Mouse (Mus musculus): ENCODE data around the gene Amh. TPM values are rescaled to one million over a fixed set of nuclear protein-coding genes. Genes with fewer than 3 reads are reported as not detected.
A peak's percentile ranks its signal among the peaks of the same experiment; 100 is the strongest.
"Not testable (repeated sequence)": the region's sequence is repeated elsewhere in the genome, so short reads cannot be mapped to it uniquely, and the experiment has no call there.

The Amh gene
- polyA plus RNA-seq, 1 experiment from 2014 or later: 0.09 TPM

DNA sequence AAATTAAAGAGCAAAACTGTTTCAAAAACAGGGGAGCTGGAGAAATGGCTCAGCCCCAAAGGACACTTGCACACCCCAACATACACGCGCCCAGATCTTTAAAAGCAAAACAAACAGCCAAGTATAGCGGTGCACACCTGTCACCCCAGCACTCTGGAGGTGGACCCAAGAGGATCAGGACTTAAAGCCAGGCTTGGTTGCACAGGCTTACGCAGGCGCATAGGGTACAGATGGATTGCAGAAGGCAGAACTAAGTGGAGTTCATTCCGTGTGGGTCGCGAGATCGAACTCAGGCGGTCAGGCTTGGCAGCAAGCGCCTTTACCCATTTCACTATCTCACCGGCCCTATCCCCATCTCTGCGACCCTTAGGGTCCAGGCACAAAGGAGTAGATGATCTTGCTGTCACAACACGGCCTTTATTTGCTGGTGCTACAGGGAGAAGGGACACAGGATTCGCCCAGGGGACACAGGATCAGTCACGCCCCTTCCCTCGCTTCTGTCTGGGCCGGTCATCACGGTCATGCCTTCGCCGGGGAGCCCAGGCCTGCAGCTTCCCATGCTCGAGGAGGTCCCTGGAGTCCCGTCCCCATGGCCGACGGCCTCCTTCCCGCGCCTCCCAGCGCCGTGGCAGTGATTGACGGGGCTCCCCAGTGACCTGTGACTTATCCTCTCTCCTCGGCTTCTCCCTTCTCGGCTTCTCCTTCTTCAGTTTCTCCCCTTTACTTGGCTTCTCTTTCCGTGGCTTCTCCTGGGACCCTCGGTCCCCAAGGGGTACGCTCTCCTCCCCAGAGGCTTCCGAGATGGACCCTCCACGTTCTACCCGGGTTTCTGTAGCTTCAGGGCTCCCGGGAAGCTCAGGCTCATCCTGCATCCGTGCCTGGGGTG, 3.3 kb downstream of the Amh start:
- no peaks in the 10 kb centered on the region for H3K9me3 ChIP-seq (replicated peaks; ENCODE audit: low read length)
- ATAC-seq (replicated peaks; ENCODE audit: low FRiP score, low read depth) (no peak), DNase-seq (ENCODE audit: low spot score) (no peak)
- H3K9ac ChIP-seq (ENCODE audit: low read depth, low read length): peak overlapping the region; percentile 20
- H3K4me2 ChIP-seq (ENCODE audit: low read length): peak overlapping the region; percentile 89
- no peaks in the 10 kb centered on the region for H3K27me3 ChIP-seq (ENCODE audit: insufficient read depth, low read length)
- H3K4me1 ChIP-seq (replicated peaks; ENCODE audit: insufficient read depth, low read length): peaks cover 34% of the 10 kb centered on the region
- no peak overlapping the region for H3K27ac ChIP-seq
- WGBS: 17% methylated on average over 40 of the region's 40 CpGs
- H3K36me3 ChIP-seq (ENCODE audit: insufficient read depth, low read length): peaks cover 16% of the 10 kb centered on the region
- no peak for TF ChIP-seq CTCF (IDR thresholded peaks at IDR 0.05; ENCODE audit: low read depth)
- no peak overlapping the region; the same call in 1 of the 2 replicates for H3K4me3 ChIP-seq (replicated peaks; ENCODE audit: low read depth, low read length)

- Histone ChIP-seq H3K4me1 (replicated peaks; ENCODE audit: insufficient read depth, low read length) (peaks cover 34% of the 10 kb centered on the region), H3K27ac (no peak overlapping the region), H3K4me3 (replicated peaks; ENCODE audit: low read depth, low read length) (no peak overlapping the region; the same call in 1 of the 2 replicates), H3K4me2 (ENCODE audit: low read length) (peak overlapping the region; percentile 89), H3K36me3 (ENCODE audit: insufficient read depth, low read length) (peaks cover 8% of the 10 kb centered on the region), H3K9ac (ENCODE audit: low read depth, low read length) (peak overlapping the region; percentile 20), H3K9me3 (replicated peaks; ENCODE audit: low read length) (no peaks in the 10 kb centered on the region), H3K27me3 (ENCODE audit: insufficient read depth, low read length) (no peaks in the 10 kb centered on the region)
- ATAC-seq (replicated peaks; ENCODE audit: low FRiP score, low read depth): no peak
- DNase-seq (ENCODE audit: low spot score): peak; percentile 66
- 5% methylated on average over 18 of the region's 18 CpGs for WGBS
- no peak for TF ChIP-seq CTCF (IDR thresholded peaks at IDR 0.05; ENCODE audit: low read depth)
These were observed 4.1 kb downstream of the Amh start for GRCm38 (mm10) chr10:80808985-80809632.

GRCm38 (mm10) chr10:80810084-80810483, 5.0 kb downstream of the Amh start:
- Histone ChIP-seq H3K4me1 (replicated peaks; ENCODE audit: insufficient read depth, low read length) (peaks cover 34% of the 10 kb centered on the region), H3K27me3 (ENCODE audit: insufficient read depth, low read length) (no peaks in the 10 kb centered on the region), H3K4me3 (replicated peaks; ENCODE audit: low read depth, low read length) (no peak overlapping the region), H3K9ac (ENCODE audit: low read depth, low read length) (peak overlapping the region; percentile 38; the same call in 1 of the 2 replicates), H3K9me3 (replicated peaks; ENCODE audit: low read length) (no peaks in the 10 kb centered on the region), H3K4me2 (ENCODE audit: low read length) (peak overlapping the region; percentile 25), H3K36me3 (ENCODE audit: insufficient read depth, low read length) (no peaks in the 10 kb centered on the region), H3K27ac (no peak overlapping the region)
- TF ChIP-seq CTCF (IDR thresholded peaks at IDR 0.05; ENCODE audit: low read depth): no peak
- no peak for ATAC-seq (replicated peaks; ENCODE audit: low FRiP score, low read depth)
- 4% methylated on average over 19 of the region's 20 CpGs for WGBS
- DNase-seq (ENCODE audit: low spot score): no peak

DNA sequence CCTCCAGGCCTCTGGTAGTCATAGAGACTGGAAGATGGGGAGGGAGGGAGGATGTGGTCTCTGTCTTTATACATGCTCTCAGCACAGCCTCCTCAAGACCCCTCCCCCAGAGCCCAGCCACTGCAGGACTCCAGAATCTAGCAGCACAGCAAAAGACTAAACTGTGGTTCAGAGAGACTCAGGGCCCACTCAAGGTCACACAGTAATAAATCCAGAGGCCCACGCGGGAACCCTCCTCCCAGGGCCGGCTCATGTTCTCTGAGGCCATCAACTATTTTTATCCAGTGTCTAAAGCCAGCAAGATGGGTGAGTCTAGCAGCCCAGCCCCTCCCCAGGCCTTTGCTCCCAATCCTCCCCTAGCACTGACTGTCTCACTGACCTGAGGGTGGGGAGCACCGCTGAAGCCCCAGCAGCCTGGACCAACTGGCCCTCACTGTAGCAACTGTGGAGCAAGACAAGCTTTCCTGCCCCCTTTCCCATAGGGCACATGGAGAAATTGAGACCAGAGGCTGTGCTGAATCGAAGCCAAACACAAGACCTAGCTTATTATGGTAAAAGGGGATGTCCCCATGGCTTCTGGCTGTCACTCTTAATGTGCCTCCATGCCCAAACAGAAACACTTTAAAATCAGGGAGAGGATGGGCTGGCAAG, 7.5 kb downstream of the Amh start:
- H3K4me1 ChIP-seq (replicated peaks; ENCODE audit: insufficient read depth, low read length): peaks cover 21% of the 10 kb centered on the region
- no peak for TF ChIP-seq CTCF (IDR thresholded peaks at IDR 0.05; ENCODE audit: low read depth)
- WGBS: 22% methylated on average over 5 of the region's 5 CpGs

DNA sequence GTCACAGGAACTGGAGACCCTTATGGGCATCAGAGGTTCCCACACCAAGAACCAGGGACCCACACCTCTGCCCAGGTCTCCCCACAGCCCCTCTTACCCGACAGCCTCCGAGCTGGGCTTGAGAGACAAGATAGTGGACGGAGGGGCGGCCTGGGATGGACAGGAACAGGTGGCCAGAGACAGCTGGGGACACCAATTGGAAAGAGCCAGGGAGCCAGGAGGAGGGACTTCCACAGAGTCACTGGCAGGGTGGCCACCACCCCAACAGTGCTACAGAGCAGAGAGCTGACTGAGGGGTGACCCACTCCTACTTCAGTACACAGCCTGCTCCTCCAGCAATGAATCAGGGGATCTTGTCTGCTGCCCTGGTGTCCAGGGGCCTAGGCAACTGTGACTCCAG, 8.3 kb downstream of the Amh start, which contains the start of gene Jsrp1:
Jsrp1 (minus strand) TSS at position 133 of the 400 bp plus-strand sequence.
- no peak for DNase-seq (ENCODE audit: low spot score)
- 70% methylated on average over 4 of the region's 4 CpGs for WGBS
- Histone ChIP-seq H3K9ac (ENCODE audit: low read depth, low read length) (no peak within 1 kb of the TSS), H3K9me3 (replicated peaks; ENCODE audit: low read length) (no peaks in the 10 kb centered on the region), H3K4me1 (replicated peaks; ENCODE audit: insufficient read depth, low read length) (peaks cover 12% of the 10 kb centered on the region), H3K4me2 (ENCODE audit: low read length) (no peak within 1 kb of the TSS), H3K36me3 (ENCODE audit: insufficient read depth, low read length) (no peaks in the 10 kb centered on the region), H3K27me3 (ENCODE audit: insufficient read depth, low read length) (no peaks in the 10 kb centered on the region), H3K4me3 (replicated peaks; ENCODE audit: low read depth, low read length) (no peak within 1 kb of the TSS), H3K27ac (no peak within 1 kb of the TSS)
- ATAC-seq (replicated peaks; ENCODE audit: low FRiP score, low read depth): no peak
- no peak for TF ChIP-seq CTCF (IDR thresholded peaks at IDR 0.05; ENCODE audit: low read depth)

More for the DNA sequence above, 7.5 kb downstream of the Amh start:
- DNase-seq (ENCODE audit: low spot score): no peak
- H3K9ac ChIP-seq (ENCODE audit: low read depth, low read length): no peak overlapping the region
- H3K9me3 ChIP-seq (replicated peaks; ENCODE audit: low read length): no peaks in the 10 kb centered on the region
- no peak for ATAC-seq (replicated peaks; ENCODE audit: low FRiP score, low read depth)
- H3K36me3 ChIP-seq (ENCODE audit: insufficient read depth, low read length): no peaks in the 10 kb centered on the region
- no peak overlapping the region for H3K4me2 ChIP-seq (ENCODE audit: low read length)
- no peak overlapping the region for H3K4me3 ChIP-seq (replicated peaks; ENCODE audit: low read depth, low read length)
- no peaks in the 10 kb centered on the region for H3K27me3 ChIP-seq (ENCODE audit: insufficient read depth, low read length)
- H3K27ac ChIP-seq: no peak overlapping the region

DNA sequence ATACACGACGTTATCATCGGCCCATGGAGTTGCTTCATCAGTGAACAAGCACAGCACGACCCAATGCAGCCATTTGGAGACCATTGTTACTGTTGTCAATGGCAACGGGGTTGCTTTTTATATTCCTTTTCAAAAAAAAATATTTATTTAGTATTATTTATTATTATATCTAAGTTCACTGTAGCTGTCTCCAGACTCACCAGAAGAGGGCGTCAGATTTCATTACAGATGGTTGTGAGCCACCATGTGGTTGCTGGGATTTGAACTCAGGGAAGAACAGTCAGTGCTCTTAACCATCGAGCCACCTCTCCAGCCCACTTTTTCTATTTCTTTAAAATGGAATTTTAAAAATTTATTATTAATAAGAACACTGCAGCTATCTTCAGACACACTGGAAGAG, 9.8 kb downstream of the Amh start:
- peak; percentile 35 for TF ChIP-seq CTCF (IDR thresholded peaks at IDR 0.05; ENCODE audit: low read depth)
- 60% methylated on average over 7 of the region's 7 CpGs for WGBS
- Histone ChIP-seq H3K4me1 (replicated peaks; ENCODE audit: insufficient read depth, low read length) (peaks cover 5% of the 10 kb centered on the region; the same call in 1 of the 2 replicates), H3K27me3 (ENCODE audit: insufficient read depth, low read length) (no peaks in the 10 kb centered on the region), H3K36me3 (ENCODE audit: insufficient read depth, low read length) (no peaks in the 10 kb centered on the region), H3K4me3 (replicated peaks; ENCODE audit: low read depth, low read length) (no peak overlapping the region), H3K9ac (ENCODE audit: low read depth, low read length) (no peak overlapping the region), H3K27ac (no peak overlapping the region), H3K4me2 (ENCODE audit: low read length) (no peak overlapping the region), H3K9me3 (replicated peaks; ENCODE audit: low read length) (no peaks in the 10 kb centered on the region)
- no peak for DNase-seq (ENCODE audit: low spot score)
- ATAC-seq (replicated peaks; ENCODE audit: low FRiP score, low read depth): no peak

GRCm38 (mm10) chr10:80816303-80816702, 11.3 kb downstream of the Amh start:
- H3K4me3 ChIP-seq (replicated peaks; ENCODE audit: low read depth, low read length); DNase-seq (ENCODE audit: low spot score); H3K27ac ChIP-seq; H3K36me3 ChIP-seq (ENCODE audit: insufficient read depth, low read length); H3K27me3 ChIP-seq (ENCODE audit: insufficient read depth, low read length); ATAC-seq (replicated peaks; ENCODE audit: low FRiP score, low read depth); H3K4me1 ChIP-seq (replicated peaks; ENCODE audit: insufficient read depth, low read length); H3K9ac ChIP-seq (ENCODE audit: low read depth, low read length); H3K4me2 ChIP-seq (ENCODE audit: low read length); H3K9me3 ChIP-seq (replicated peaks; ENCODE audit: low read length): not testable (repeated sequence)
- 78% methylated on average over 3 of the region's 3 CpGs for WGBS

Measured in kidney, postnatal 0 days (tissue).